Mouse (Mus musculus): ENCODE measurements around the gene Ephx1. TPM values are rescaled to one million over a fixed set of nuclear protein-coding genes. Genes with fewer than 3 reads are reported as not detected.
"Not testable (repeated sequence)": the region's sequence is repeated elsewhere in the genome, so short reads cannot be mapped to it uniquely, and the experiment has no call there.

Gene Ephx1
- polyA plus RNA-seq, 1 experiment from 2014 or later: 0.95 TPM

- 0 out of 2 replicates have a peak, but pooled peaks cover 3% of the 10 kb centered on the region for H3K27me3 ChIP-seq
- no peaks in the 10 kb centered on the region for H3K4me1 ChIP-seq
- no peak overlapping the region for H3K27ac ChIP-seq
- no peak for ATAC-seq (ENCODE audit: low FRiP score)
- WGBS: 4% methylated on average over 9 of the region's 9 CpGs
- no peaks in the 10 kb centered on the region for H3K36me3 ChIP-seq (replicated peaks)
- no peak overlapping the region for H3K4me3 ChIP-seq (replicated peaks)
- no peaks in the 10 kb centered on the region for H3K9me3 ChIP-seq
- no peak overlapping the region for H3K9ac ChIP-seq
- no peak overlapping the region for H3K4me2 ChIP-seq
Observed at GRCm38 (mm10) chr1:180987759-180988158, 32.9 kb downstream of the Ephx1 start.

- Histone ChIP-seq H3K9ac (no peak overlapping the region), H3K4me1 (no peaks in the 10 kb centered on the region), H3K27ac (no peak overlapping the region), H3K4me2 (no peak overlapping the region), H3K9me3 (no peaks in the 10 kb centered on the region), H3K36me3 (replicated peaks) (no peaks in the 10 kb centered on the region), H3K4me3 (replicated peaks) (no peak overlapping the region), H3K27me3 (0 out of 2 replicates have a peak, but pooled peaks cover 3% of the 10 kb centered on the region)
- 90% methylated on average over 8 of the region's 8 CpGs for WGBS
- ATAC-seq (ENCODE audit: low FRiP score): no peak
Observed at GRCm38 (mm10) chr1:180986701-180987100, 34.0 kb downstream of the Ephx1 start.

- H3K27ac ChIP-seq; H3K9me3 ChIP-seq; ATAC-seq (ENCODE audit: low FRiP score); H3K4me3 ChIP-seq (replicated peaks); H3K36me3 ChIP-seq (replicated peaks); H3K27me3 ChIP-seq; H3K9ac ChIP-seq; H3K4me2 ChIP-seq; H3K4me1 ChIP-seq: not testable (repeated sequence)
- WGBS: 79% methylated on average over 7 of the region's 7 CpGs
Observed at GRCm38 (mm10) chr1:180981298-180982046, 39.2 kb downstream of the Ephx1 start.

- H3K4me3 ChIP-seq (replicated peaks): no peak overlapping the region
- ATAC-seq (ENCODE audit: low FRiP score): no peak
- H3K27ac ChIP-seq: no peak overlapping the region
- no peak overlapping the region for H3K4me2 ChIP-seq
- no peaks in the 10 kb centered on the region for H3K9me3 ChIP-seq
- no peaks in the 10 kb centered on the region for H3K36me3 ChIP-seq (replicated peaks)
- no peaks in the 10 kb centered on the region for H3K27me3 ChIP-seq
- H3K9ac ChIP-seq: no peak overlapping the region
- H3K4me1 ChIP-seq: no peaks in the 10 kb centered on the region
- 72% methylated on average over 2 of the region's 2 CpGs for WGBS
Observed at GRCm38 (mm10) chr1:180980464-180980863, 40.2 kb downstream of the Ephx1 start.

- no peak overlapping the region for H3K27ac ChIP-seq
- H3K36me3 ChIP-seq (replicated peaks): no peaks in the 10 kb centered on the region
- H3K4me2 ChIP-seq: no peak overlapping the region
- no peaks in the 10 kb centered on the region for H3K4me1 ChIP-seq
- 86% methylated on average over 24 of the region's 24 CpGs for WGBS
- no peak overlapping the region for H3K4me3 ChIP-seq (replicated peaks)
- ATAC-seq (ENCODE audit: low FRiP score): no peak
- no peak overlapping the region for H3K9ac ChIP-seq
- H3K9me3 ChIP-seq: no peaks in the 10 kb centered on the region
- H3K27me3 ChIP-seq: no peaks in the 10 kb centered on the region
Observed at GRCm38 (mm10) chr1:180979484-180980251, 41.0 kb downstream of the Ephx1 start.

GRCm38 (mm10) chr1:180976110-180976679, 44.5 kb downstream of the Ephx1 start:
- Histone ChIP-seq H3K9me3 (no peaks in the 10 kb centered on the region), H3K4me1 (no peaks in the 10 kb centered on the region), H3K4me3 (replicated peaks) (no peak overlapping the region), H3K36me3 (replicated peaks) (no peaks in the 10 kb centered on the region), H3K27me3 (no peaks in the 10 kb centered on the region), H3K9ac (no peak overlapping the region), H3K4me2 (no peak overlapping the region), H3K27ac (no peak overlapping the region)
- no peak for ATAC-seq (ENCODE audit: low FRiP score)
- 61% methylated on average over 4 of the region's 4 CpGs for WGBS

GRCm38 (mm10) chr1:180974126-180974746, 46.5 kb downstream of the Ephx1 start:
- peak; percentile 65 for ATAC-seq (ENCODE audit: low FRiP score)
- Histone ChIP-seq H3K4me1 (no peaks in the 10 kb centered on the region), H3K9ac (no peak overlapping the region), H3K4me3 (replicated peaks) (no peak overlapping the region), H3K9me3 (no peaks in the 10 kb centered on the region), H3K4me2 (no peak overlapping the region), H3K27me3 (no peaks in the 10 kb centered on the region), H3K27ac (no peak overlapping the region), H3K36me3 (replicated peaks) (no peaks in the 10 kb centered on the region)
- 62% methylated on average over 14 of the region's 14 CpGs for WGBS

GRCm38 (mm10) chr1:180972941-180973340, 47.8 kb downstream of the Ephx1 start:
- Histone ChIP-seq H3K9ac (no peak overlapping the region), H3K9me3 (no peaks in the 10 kb centered on the region), H3K4me2 (no peak overlapping the region), H3K4me3 (replicated peaks) (no peak overlapping the region), H3K36me3 (replicated peaks) (no peaks in the 10 kb centered on the region), H3K27ac (no peak overlapping the region), H3K27me3 (no peaks in the 10 kb centered on the region), H3K4me1 (no peaks in the 10 kb centered on the region)
- ATAC-seq (ENCODE audit: low FRiP score): no peak
- 70% methylated on average over 8 of the region's 11 CpGs for WGBS

- 90% methylated on average over 7 of the region's 7 CpGs for WGBS
- no peak overlapping the region for H3K4me3 ChIP-seq (replicated peaks)
- H3K4me1 ChIP-seq: no peaks in the 10 kb centered on the region
- no peaks in the 10 kb centered on the region for H3K9me3 ChIP-seq
- no peaks in the 10 kb centered on the region for H3K36me3 ChIP-seq (replicated peaks)
- H3K27me3 ChIP-seq: no peaks in the 10 kb centered on the region; the same call in 1 of the 2 replicates
- no peak for ATAC-seq (ENCODE audit: low FRiP score)
- no peak overlapping the region for H3K9ac ChIP-seq
- no peak overlapping the region for H3K4me2 ChIP-seq
- no peak overlapping the region for H3K27ac ChIP-seq
Observed at GRCm38 (mm10) chr1:180967261-180967660, 53.4 kb downstream of the Ephx1 start.

GRCm38 (mm10) chr1:180966542-180966941, 54.2 kb downstream of the Ephx1 start:
- no peak overlapping the region for H3K4me2 ChIP-seq
- ATAC-seq (ENCODE audit: low FRiP score): no peak

GRCm38 (mm10) chr1:180965786-180966185, 54.9 kb downstream of the Ephx1 start:
- WGBS: 83% methylated on average over 3 of the region's 3 CpGs

More at GRCm38 (mm10) chr1:180966542-180966941, 54.2 kb downstream of the Ephx1 start:
- H3K9ac ChIP-seq: no peak overlapping the region
- H3K36me3 ChIP-seq (replicated peaks): no peaks in the 10 kb centered on the region
- H3K27me3 ChIP-seq: no peaks in the 10 kb centered on the region; the same call in 1 of the 2 replicates
- H3K9me3 ChIP-seq: no peaks in the 10 kb centered on the region
- 60% methylated on average over 3 of the region's 3 CpGs for WGBS
- no peaks in the 10 kb centered on the region for H3K4me1 ChIP-seq
- H3K4me3 ChIP-seq (replicated peaks): no peak overlapping the region
- no peak overlapping the region for H3K27ac ChIP-seq

GRCm38 (mm10) chr1:180958797-180959196, 61.9 kb downstream of the Ephx1 start:
- H3K36me3 ChIP-seq (replicated peaks): no peaks in the 10 kb centered on the region
- 61% methylated on average over 3 of the region's 3 CpGs for WGBS
- H3K9me3 ChIP-seq: no peaks in the 10 kb centered on the region
- H3K4me2 ChIP-seq: no peak overlapping the region
- no peaks in the 10 kb centered on the region for H3K27me3 ChIP-seq
- H3K4me1 ChIP-seq: no peaks in the 10 kb centered on the region
- ATAC-seq (ENCODE audit: low FRiP score): no peak
- H3K9ac ChIP-seq: no peak overlapping the region
- H3K4me3 ChIP-seq (replicated peaks): no peak overlapping the region
- no peak overlapping the region for H3K27ac ChIP-seq

More at GRCm38 (mm10) chr1:180965786-180966185, 54.9 kb downstream of the Ephx1 start:
- ATAC-seq (ENCODE audit: low FRiP score): no peak
- H3K9me3 ChIP-seq: no peaks in the 10 kb centered on the region
- H3K4me1 ChIP-seq: no peaks in the 10 kb centered on the region
- H3K27me3 ChIP-seq: no peaks in the 10 kb centered on the region; the same call in 1 of the 2 replicates
- no peaks in the 10 kb centered on the region for H3K36me3 ChIP-seq (replicated peaks)
- H3K9ac ChIP-seq: no peak overlapping the region
- no peak overlapping the region for H3K4me2 ChIP-seq
- no peak overlapping the region for H3K27ac ChIP-seq
- no peak overlapping the region for H3K4me3 ChIP-seq (replicated peaks)
